Comparison of ENCODE assay signal across 10 mouse cellular contexts in the genomic region with DNA sequence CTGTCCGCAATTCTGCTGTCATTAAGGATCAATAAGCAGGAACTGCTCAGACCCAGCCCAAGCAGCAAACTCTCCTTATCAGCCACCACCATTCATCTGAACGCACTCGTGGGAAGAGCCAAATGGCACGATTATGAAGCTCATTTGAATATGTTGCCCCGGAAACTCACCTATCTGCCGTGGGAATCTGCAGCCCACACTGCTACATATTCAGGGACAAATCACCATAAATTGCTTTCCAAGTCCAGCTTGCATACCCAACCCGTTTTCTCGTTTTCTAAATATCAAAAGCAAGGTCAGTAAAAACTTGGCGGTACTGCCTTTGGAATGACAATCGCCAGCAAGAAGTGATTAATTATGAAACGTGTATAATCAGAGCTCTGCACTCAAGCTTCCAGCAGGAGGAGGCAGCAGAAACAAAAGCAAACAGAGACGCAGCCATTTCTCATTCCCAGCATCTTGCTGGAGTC.
A peak's percentile ranks its signal among the peaks of the same experiment; 100 is the strongest.
DNase-seq lines count a peak whose midpoint lies in the region; ATAC-seq and TF ChIP-seq lines count a peak whose summit lies in the region.
"Had no signal": no experiment of that assay in that cellular context is flagged by ENCODE, and none has a peak within 500 bp of the region (broad histone marks: within the 10 kb centered on the region; RNA-seq: fewer than 3 reads in every experiment).

No protein-coding gene starts in this region.

- peak; percentile 71 for DNase-seq in MEL (ENCODE audit: low read depth, low spot score)
- DNase-seq in hindbrain, embryonic 10.5 days (ENCODE audit: low spot score): no peak
- DNase-seq in midbrain, embryonic 11.5 days (ENCODE audit: low spot score, missing footprints): no peak
- no peak for DNase-seq in thymus, adult 2 months
- DNase-seq in B cell, adult 2 months: no peak

- peaks cover 4% of the 10 kb centered on the region; the same call in 1 of the 2 replicates for H3K4me1 ChIP-seq in intestine, embryonic 15.5 days (replicated peaks)
- peaks cover 9% of the 10 kb centered on the region for H3K4me1 ChIP-seq in intestine, embryonic 16.5 days (ENCODE audit: control insufficient read depth, insufficient read depth, low read length)
- H3K4me1 ChIP-seq in MEL (ENCODE audit: control insufficient read depth in 1 of 2, insufficient read depth in 2 of 2, low read length in 2 of 2): peaks cover 11 to 30% of the 10 kb centered on the region in 2 experiments
- H3K4me1 ChIP-seq in hindbrain, embryonic 10.5 days (replicated peaks): peaks cover 57% of the 10 kb centered on the region
- H3K4me1 ChIP-seq in midbrain, embryonic 11.5 days (ENCODE audit: control insufficient read depth, insufficient read depth, low read length): peaks cover 15% of the 10 kb centered on the region
- H3K4me1 ChIP-seq in thymus, adult 2 months (replicated peaks; ENCODE audit: control insufficient read depth, insufficient read depth, low read length): no peaks in the 10 kb centered on the region; the same call in 1 of the 2 replicates
- peaks cover 4% of the 10 kb centered on the region for H3K4me1 ChIP-seq in kidney, embryonic 16.5 days (ENCODE audit: insufficient read depth, low read length)

- no peaks in the 10 kb centered on the region for H3K36me3 ChIP-seq in intestine, embryonic 15.5 days
- H3K36me3 ChIP-seq in intestine, embryonic 16.5 days (ENCODE audit: control insufficient read depth, insufficient read depth, low read length): no peaks in the 10 kb centered on the region
- peaks cover 0 to 11% of the 10 kb centered on the region in 2 experiments; a peak in 2 of 4 replicates for H3K36me3 ChIP-seq in MEL (ENCODE audit: control insufficient read depth in 1 of 2, insufficient read depth in 2 of 2, low read length in 2 of 2)
- H3K36me3 ChIP-seq in hindbrain, embryonic 10.5 days: peaks cover under 1% of the 10 kb centered on the region; the same call in 1 of the 2 replicates
- no peaks in the 10 kb centered on the region for H3K36me3 ChIP-seq in midbrain, embryonic 11.5 days (ENCODE audit: control insufficient read depth, insufficient read depth, low read length)
- no peaks in the 10 kb centered on the region for H3K36me3 ChIP-seq in thymus, adult 2 months (ENCODE audit: control insufficient read depth, insufficient read depth, low read length)
- no peaks in the 10 kb centered on the region for H3K36me3 ChIP-seq in kidney, embryonic 16.5 days (ENCODE audit: insufficient read depth, low read length)

- peaks cover 1% of the 10 kb centered on the region for H3K79me2 ChIP-seq in MEL (ENCODE audit: control insufficient read depth, insufficient read depth, low read length, poor library complexity)

- no peak overlapping the region for H3K9ac ChIP-seq in intestine, embryonic 15.5 days
- no peak overlapping the region for H3K9ac ChIP-seq in intestine, embryonic 16.5 days (ENCODE audit: low read depth, low read length)
- no peak overlapping the region for H3K9ac ChIP-seq in MEL (ENCODE audit: control insufficient read depth, low read depth, low read length, poor library complexity, severe bottlenecking)
- H3K9ac ChIP-seq in midbrain, embryonic 11.5 days (ENCODE audit: low read length): no peak overlapping the region; the same call in 1 of the 2 replicates
- no peak overlapping the region for H3K9ac ChIP-seq in kidney, embryonic 16.5 days (replicated peaks; ENCODE audit: low read length)

- TF ChIP-seq EP300 in MEL (IDR thresholded peaks at IDR 0.05; ENCODE audit: low read depth in 1 of 2, low read length in 2 of 2): peak; percentile 84 to 87

- H3K27ac ChIP-seq in intestine, embryonic 15.5 days: no peak overlapping the region
- H3K27ac ChIP-seq in intestine, embryonic 16.5 days (ENCODE audit: low read length): no peak overlapping the region
- peak overlapping the region; percentile 48 for H3K27ac ChIP-seq in MEL (ENCODE audit: control insufficient read depth, low read depth, low read length)
- peak overlapping the region; percentile 64 for H3K27ac ChIP-seq in hindbrain, embryonic 10.5 days
- peak overlapping the region; percentile 70 for H3K27ac ChIP-seq in midbrain, embryonic 11.5 days (ENCODE audit: low read depth, low read length)
- no peak overlapping the region for H3K27ac ChIP-seq in thymus, adult 2 months (ENCODE audit: control insufficient read depth, insufficient read depth, low read length)
- no peak overlapping the region for H3K27ac ChIP-seq in kidney, embryonic 16.5 days (ENCODE audit: low read length)
- H3K27ac ChIP-seq: embryonic facial prominence, embryonic 10.5 days had no signal

- no peak overlapping the region for H3K4me2 ChIP-seq in intestine, embryonic 15.5 days (replicated peaks)
- no peak overlapping the region for H3K4me2 ChIP-seq in intestine, embryonic 16.5 days (ENCODE audit: low read depth, low read length)
- no peak overlapping the region; the same call in 1 of the 2 replicates for H3K4me2 ChIP-seq in midbrain, embryonic 11.5 days
- no peak overlapping the region for H3K4me2 ChIP-seq in kidney, embryonic 16.5 days (replicated peaks; ENCODE audit: low read depth, low read length)

- no peaks in the 10 kb centered on the region for H3K27me3 ChIP-seq in intestine, embryonic 15.5 days (replicated peaks)
- no peaks in the 10 kb centered on the region for H3K27me3 ChIP-seq in intestine, embryonic 16.5 days (replicated peaks; ENCODE audit: control insufficient read depth, insufficient read depth, low read length)
- H3K27me3 ChIP-seq in MEL (ENCODE audit: control insufficient read depth in 1 of 2, insufficient read depth in 2 of 2, low read length in 2 of 2): no peaks in the 10 kb centered on the region
- no peaks in the 10 kb centered on the region for H3K27me3 ChIP-seq in hindbrain, embryonic 10.5 days (ENCODE audit: insufficient read depth, poor library complexity, severe bottlenecking)
- no peaks in the 10 kb centered on the region for H3K27me3 ChIP-seq in midbrain, embryonic 11.5 days (ENCODE audit: control insufficient read depth, insufficient read depth, low read length)
- H3K27me3 ChIP-seq in thymus, adult 2 months (ENCODE audit: control insufficient read depth, insufficient read depth, low read length): no peaks in the 10 kb centered on the region
- no peaks in the 10 kb centered on the region for H3K27me3 ChIP-seq in kidney, embryonic 16.5 days (ENCODE audit: insufficient read depth, low read length)
- H3K27me3 ChIP-seq: CH12.LX had no signal

- no peak for TF ChIP-seq CTCF in MEL (IDR thresholded peaks at IDR 0.05 in 2 of 3, conservative IDR thresholded peaks at IDR 0.05 in 1 of 3; ENCODE audit: control insufficient read depth in 1 of 3, insufficient read depth in 1 of 3, low read depth in 2 of 3, low read length in 3 of 3, poor library complexity in 1 of 3, severe bottlenecking in 1 of 3)
- no peak for TF ChIP-seq CTCF in thymus, adult 2 months (IDR thresholded peaks at IDR 0.05; ENCODE audit: borderline replicate concordance, control insufficient read depth, extremely low read depth, insufficient read depth, low read length, poor library complexity)

- no peaks in the 10 kb centered on the region for H3K9me3 ChIP-seq in intestine, embryonic 15.5 days
- no peaks in the 10 kb centered on the region for H3K9me3 ChIP-seq in intestine, embryonic 16.5 days (ENCODE audit: control insufficient read depth, low read length)
- no peaks in the 10 kb centered on the region for H3K9me3 ChIP-seq in MEL (replicated peaks; ENCODE audit: insufficient read depth, low read length)
- H3K9me3 ChIP-seq in hindbrain, embryonic 10.5 days: no peaks in the 10 kb centered on the region
- H3K9me3 ChIP-seq in midbrain, embryonic 11.5 days (ENCODE audit: control insufficient read depth, low read length): no peaks in the 10 kb centered on the region
- no peaks in the 10 kb centered on the region for H3K9me3 ChIP-seq in kidney, embryonic 16.5 days (ENCODE audit: low read length)
- H3K9me3 ChIP-seq: embryonic facial prominence, embryonic 10.5 days had no signal

- 34% methylated on average over 12 of the region's 12 CpGs for whole genome bisulfite sequencing in intestine, embryonic 15.5 days
- 35% methylated on average over 12 of the region's 12 CpGs for WGBS in intestine, embryonic 16.5 days
- 57% methylated on average over 12 of the region's 12 CpGs for WGBS in hindbrain, embryonic 10.5 days
- 48% methylated on average over 12 of the region's 12 CpGs for WGBS in midbrain, embryonic 11.5 days
- WGBS in thymus, adult 2 months: 81% methylated on average over 12 of the region's 12 CpGs
- 52% methylated on average over 12 of the region's 12 CpGs for WGBS in kidney, embryonic 16.5 days

- no peak for TF ChIP-seq POLR2A in MEL (IDR thresholded peaks at IDR 0.05; ENCODE audit: control insufficient read depth in 1 of 2, insufficient read depth in 1 of 2, low read depth in 1 of 2, low read length in 2 of 2, poor library complexity in 1 of 2)
- TF ChIP-seq POLR2A in thymus, adult 2 months (IDR thresholded peaks at IDR 0.05; ENCODE audit: control insufficient read depth, extremely low read depth, insufficient read depth, low read length, poor library complexity): no peak

- no peak for TF ChIP-seq RAD21 in MEL (IDR thresholded peaks at IDR 0.05; ENCODE audit: low read depth, low read length)

- ATAC-seq in intestine, embryonic 15.5 days: 0 out of 2 replicates have a peak, but pooled peaks have one; percentile 12
- ATAC-seq in intestine, embryonic 16.5 days: no peak
- peak; percentile 40 for ATAC-seq in midbrain, embryonic 11.5 days (ENCODE audit: low FRiP score)
- no peak for ATAC-seq in kidney, embryonic 16.5 days (ENCODE audit: low FRiP score, low TSS enrichment)

- H3K4me3 ChIP-seq in intestine, embryonic 15.5 days (replicated peaks): no peak overlapping the region
- H3K4me3 ChIP-seq in intestine, embryonic 16.5 days (ENCODE audit: low read length): no peak overlapping the region
- H3K4me3 ChIP-seq in MEL (ENCODE audit: control insufficient read depth in 1 of 2, insufficient read depth in 1 of 2, low read depth in 2 of 2, low read length in 2 of 2): peak overlapping the region; percentile 37 to 61
- no peak overlapping the region for H3K4me3 ChIP-seq in hindbrain, embryonic 10.5 days
- no peak overlapping the region for H3K4me3 ChIP-seq in midbrain, embryonic 11.5 days (ENCODE audit: low read depth, low read length)
- no peak overlapping the region for H3K4me3 ChIP-seq in thymus, adult 2 months (ENCODE audit: control insufficient read depth, insufficient read depth, low read length)
- no peak overlapping the region for H3K4me3 ChIP-seq in kidney, embryonic 16.5 days (ENCODE audit: low read length)
- H3K4me3 ChIP-seq: embryonic facial prominence, embryonic 10.5 days had no signal

TF ChIP-seq in MEL, 35 proteins besides CTCF, POLR2A, EP300 and RAD21 (continues in another document):
- TF ChIP-seq RCOR1 (IDR thresholded peaks at IDR 0.05; ENCODE audit: low read depth, low read length) (peak; percentile 47; the same call in 1 of the 2 replicates), CHD1 (IDR thresholded peaks at IDR 0.05; ENCODE audit: low read depth, low read length) (no peak), GABPA (IDR thresholded peaks at IDR 0.05; ENCODE audit: low read depth, low read length) (no peak), UBTF (IDR thresholded peaks at IDR 0.05; ENCODE audit: borderline replicate concordance, insufficient read depth, low read depth, low read length) (no peak), E2F4 (IDR thresholded peaks at IDR 0.05; ENCODE audit: borderline replicate concordance, low read depth, low read length) (no peak), HCFC1 (IDR thresholded peaks at IDR 0.05; ENCODE audit: low read depth, low read length) (no peak), ZNF384 (IDR thresholded peaks at IDR 0.05; ENCODE audit: low read depth, low read length) (no peak)

Comparison
In these comparisons a context has a peak if more than half of its experiments do, and no peak if none do; other contexts are left out.
1. ATAC-seq: peak in intestine, embryonic 15.5 days (single experiment) and midbrain, embryonic 11.5 days (single experiment); none in intestine, embryonic 16.5 days (single experiment) and kidney, embryonic 16.5 days (single experiment).
2. H3K27ac ChIP-seq: peak in MEL (single experiment), hindbrain, embryonic 10.5 days (single experiment) and midbrain, embryonic 11.5 days (single experiment); none in intestine, embryonic 15.5 days (single experiment), intestine, embryonic 16.5 days (single experiment), thymus, adult 2 months (single experiment) and kidney, embryonic 16.5 days (single experiment).
3. H3K4me3 ChIP-seq: peak in MEL (2 of 2); none in intestine, embryonic 15.5 days (single experiment), intestine, embryonic 16.5 days (single experiment), hindbrain, embryonic 10.5 days (single experiment), midbrain, embryonic 11.5 days (single experiment), thymus, adult 2 months (single experiment) and kidney, embryonic 16.5 days (single experiment).